In the genomic region with DNA sequence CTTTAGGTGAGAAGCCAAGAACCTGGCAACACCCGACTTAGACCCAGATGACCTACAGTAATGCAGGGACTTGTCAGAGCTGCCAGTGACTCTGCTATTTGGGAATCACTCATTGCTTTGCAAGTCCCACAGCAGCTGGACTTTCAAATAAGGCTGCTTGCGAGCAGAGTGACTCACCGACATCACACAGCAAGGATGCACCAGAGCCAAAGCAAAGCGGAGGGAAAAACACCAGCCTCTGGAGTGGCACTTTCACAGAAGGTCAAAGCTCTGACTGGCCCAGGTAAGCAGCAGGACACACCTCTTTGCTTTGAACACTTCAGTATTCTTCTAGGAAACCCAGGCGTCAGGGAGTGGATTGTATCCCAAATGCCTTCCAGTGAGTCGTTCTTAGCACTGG, we compare ENCODE assay signal across 20 mouse cellular contexts. TPM values are rescaled to one million over a fixed set of nuclear protein-coding genes. Genes with fewer than 3 reads are reported as not detected.
"Had no signal": no experiment of that assay in that cellular context is flagged by ENCODE, and none has a peak within 500 bp of the region (broad histone marks: within the 10 kb centered on the region; RNA-seq: fewer than 3 reads in every experiment).

No protein-coding gene starts in this region.

- DNase-seq: kidney, postnatal 14 days; kidney, postnatal 4 days; left cerebral cortex, postnatal 4 days; liver, postnatal 0 days; lung, embryonic 14.5 days; lung, postnatal 14 days; lung, postnatal 4 days; midbrain, embryonic 14.5 days; thymus, adult 18-20 months; thymus, postnatal 36 days had no signal

- ATAC-seq: liver, postnatal 0 days had no signal

- H3K36me3 ChIP-seq: limb, embryonic 12.5 days; limb, embryonic 15.5 days had no signal

- H3K4me2 ChIP-seq: limb, embryonic 12.5 days; limb, embryonic 15.5 days; liver, embryonic 11.5 days; lung, embryonic 14.5 days; midbrain, embryonic 11.5 days had no signal

- H3K27ac ChIP-seq: limb, embryonic 12.5 days; limb, embryonic 15.5 days; liver, embryonic 14.5 days had no signal

- H3K4me3 ChIP-seq: limb, embryonic 12.5 days; limb, embryonic 15.5 days had no signal

- H3K9me3 ChIP-seq: limb, embryonic 12.5 days; limb, embryonic 15.5 days had no signal

- H3K4me1 ChIP-seq: limb, embryonic 12.5 days; limb, embryonic 15.5 days had no signal

- H3K27me3 ChIP-seq: limb, embryonic 15.5 days had no signal

- H3K9ac ChIP-seq: limb, embryonic 12.5 days; limb, embryonic 15.5 days; liver, embryonic 14.5 days; liver, postnatal 0 days; lung, embryonic 14.5 days had no signal

RNA-seq across cellular contexts. Expression of a gene that starts 17.4 kb away (rescaled TPM):
- total RNA-seq: megakaryocyte progenitor cell, adult 5-6 weeks; megakaryocyte-erythroid progenitor cell, adult 5-6 weeks had no signal
- polyA plus RNA-seq: limb, embryonic 12.5 days; limb, embryonic 15.5 days; liver, embryonic 11.5 days; liver, embryonic 14.5 days; liver, postnatal 0 days; lung, embryonic 14.5 days; midbrain, embryonic 11.5 days; neural tube, embryonic 11.5 days; small intestine, adult 2 months; stomach, embryonic 16.5 days had no signal
